Mouse (Mus musculus): ENCODE results near the gene Wnt3.
"Not testable (repeated sequence)": the region's sequence is repeated elsewhere in the genome, so short reads cannot be mapped to it uniquely, and the experiment has no call there.

The Wnt3 gene

GRCm38 (mm10) chr11:103773387-103774227 lies at the start of gene Wnt3:
Gene Wnt3, plus strand, starts transcription at chr11:103774150.
- no peak for DNase-seq (ENCODE audit: low read depth in 2 of 2, low spot score in 2 of 2)

GRCm38 (mm10) chr11:103724331-103724771 lies 49.6 kb upstream of the Wnt3 start:
- DNase-seq (ENCODE audit: low read depth in 2 of 2, low spot score in 2 of 2), result no peak

DNA sequence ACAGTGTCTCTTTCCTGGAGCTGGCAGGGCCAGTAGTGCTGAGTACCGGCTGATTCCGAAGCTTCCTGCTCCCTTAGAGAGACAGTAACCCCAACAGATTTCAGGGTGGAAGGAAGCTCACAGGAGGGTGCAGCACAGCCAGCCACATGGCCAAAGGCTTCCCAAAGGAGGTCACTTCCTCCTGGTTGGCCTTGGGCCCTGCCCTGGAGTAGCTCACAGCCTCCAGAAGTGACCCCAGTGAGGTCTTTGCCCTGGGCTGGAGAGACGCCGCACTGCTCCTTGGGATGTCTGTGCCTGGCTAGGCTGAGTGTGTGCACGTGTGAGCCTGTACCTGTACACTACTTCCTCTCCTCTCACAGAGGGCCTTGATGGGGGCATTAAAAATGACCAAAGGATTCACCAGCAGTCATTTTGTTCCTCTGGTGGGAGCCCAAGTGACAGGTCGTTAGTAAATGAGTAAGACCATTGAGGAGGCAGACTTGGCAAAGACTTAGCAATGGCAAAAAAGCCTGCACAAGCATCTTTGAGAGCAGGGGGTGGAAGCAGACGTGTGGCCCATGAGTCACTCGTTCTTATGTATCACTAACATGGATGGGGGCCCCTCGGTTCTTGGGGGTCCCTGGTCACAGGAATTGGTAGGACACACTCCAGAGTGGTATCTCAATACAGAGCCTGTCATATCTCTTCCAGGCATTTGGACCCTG lies 44.5 kb upstream of the Wnt3 start:
- DNase-seq (ENCODE audit: low read depth in 2 of 2, low spot score in 2 of 2), result no peak

DNA sequence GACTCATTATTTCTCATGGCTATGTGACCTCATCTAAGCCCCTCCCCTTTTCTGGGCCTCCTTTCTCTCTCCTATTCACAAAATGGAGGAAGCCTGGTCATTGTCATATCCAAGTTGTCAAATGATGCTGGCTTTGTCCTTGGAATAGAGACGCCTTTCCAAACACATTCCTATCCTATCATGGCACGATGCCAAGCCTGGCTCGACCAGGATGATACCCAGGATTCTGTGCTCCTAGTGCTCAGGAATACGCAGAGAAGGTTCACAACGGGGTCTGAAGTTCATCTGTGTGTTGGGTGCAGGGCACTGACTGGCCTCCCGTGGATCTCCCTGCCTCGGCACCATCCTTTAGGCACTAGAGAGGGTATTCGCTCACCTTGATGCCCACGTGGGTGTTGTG lies 42.4 kb upstream of the Wnt3 start:
- no peak for DNase-seq (ENCODE audit: low read depth in 2 of 2, low spot score in 2 of 2)

GRCm38 (mm10) chr11:103732306-103732705 lies 41.6 kb upstream of the Wnt3 start:
- DNase-seq (ENCODE audit: low read depth in 2 of 2, low spot score in 2 of 2), result no peak

- DNase-seq (ENCODE audit: low read depth in 2 of 2, low spot score in 2 of 2), result no peak
These were observed 40.9 kb upstream of the Wnt3 start for GRCm38 (mm10) chr11:103733069-103733468.

- no peak for DNase-seq (ENCODE audit: low read depth in 2 of 2, low spot score in 2 of 2)
These were observed 40.0 kb upstream of the Wnt3 start for GRCm38 (mm10) chr11:103733961-103734360.

- no peak for DNase-seq (ENCODE audit: low read depth in 2 of 2, low spot score in 2 of 2)
These were observed 39.4 kb upstream of the Wnt3 start for GRCm38 (mm10) chr11:103734411-103735045.

DNA sequence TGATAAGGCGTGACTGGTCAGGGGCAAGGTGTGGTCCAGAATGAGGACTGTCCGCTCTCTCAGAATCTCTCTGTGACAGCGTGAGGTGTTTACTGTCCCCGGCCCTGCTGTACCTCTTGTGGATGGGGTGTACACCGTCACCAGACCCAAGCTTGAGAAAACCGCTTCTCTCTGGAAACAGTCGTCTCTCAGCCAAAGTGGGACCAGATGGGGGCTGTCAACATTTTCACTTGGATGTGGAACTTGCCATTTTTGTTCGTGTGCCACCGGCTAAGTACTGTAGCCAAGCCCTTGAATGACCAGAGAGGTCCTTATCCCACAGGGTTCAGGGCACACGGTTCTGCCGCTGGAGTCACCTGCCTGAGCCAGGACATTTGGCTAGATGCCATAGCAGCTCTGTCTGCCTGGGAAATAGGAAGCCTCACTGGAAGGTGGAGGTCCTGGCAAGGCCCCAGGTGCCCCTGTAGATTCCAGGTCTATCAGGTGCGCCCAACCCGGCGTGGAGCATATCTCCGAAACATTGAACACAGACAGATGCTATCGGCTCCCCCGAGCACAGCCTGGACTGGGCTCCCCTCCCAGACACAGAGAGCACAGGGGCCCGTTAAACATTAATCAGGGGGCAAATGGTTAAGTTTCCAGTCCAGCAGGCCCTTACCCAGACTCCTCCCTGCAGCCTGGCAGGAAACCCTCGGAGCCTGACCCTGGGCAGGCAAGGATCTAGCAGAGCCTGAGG lies 38.7 kb upstream of the Wnt3 start:
- DNase-seq (ENCODE audit: low read depth in 2 of 2, low spot score in 2 of 2), result no peak

DNA sequence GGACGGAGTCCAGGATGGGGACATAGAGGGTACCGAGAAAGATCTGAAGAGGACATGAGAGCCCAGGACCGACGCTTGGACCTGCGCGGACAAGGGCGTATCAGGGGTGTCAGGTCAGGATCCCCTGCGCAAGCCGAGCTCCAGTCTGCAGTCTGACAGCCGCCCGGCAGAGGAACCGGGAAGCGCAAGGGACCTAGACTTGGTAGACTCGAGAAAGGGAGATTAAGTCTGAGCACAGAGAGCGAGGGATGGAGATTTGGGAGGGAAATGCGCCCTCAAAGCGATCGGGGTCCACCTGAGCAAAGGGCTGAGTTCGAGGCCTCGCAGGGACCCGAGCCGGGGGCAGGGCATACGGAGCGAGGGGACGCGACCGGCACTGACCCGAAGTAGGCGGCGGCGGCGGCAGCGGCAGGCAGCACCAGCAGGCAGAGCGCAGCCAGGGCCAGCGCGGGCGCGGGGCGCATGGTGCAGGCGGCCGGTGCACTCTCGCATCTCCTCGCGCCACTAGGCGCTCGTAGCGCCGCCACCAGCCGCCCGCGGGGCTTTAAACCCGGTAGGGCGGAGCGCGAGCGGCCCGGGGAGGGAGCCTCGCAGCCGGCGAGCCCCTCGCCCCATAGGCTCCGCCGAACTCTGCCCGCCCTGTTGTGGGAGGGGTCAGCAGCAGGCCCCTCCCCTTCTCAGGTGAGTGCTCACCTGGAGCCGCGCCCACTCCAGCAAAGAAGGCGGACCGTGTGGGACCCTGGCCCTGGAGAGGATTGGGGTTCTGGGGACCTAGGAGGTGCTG lies 24.5 kb upstream of the Wnt3 start, which contains the start of gene Wnt9b:
Gene Wnt9b, minus strand, starts transcription at position 516 of the 784 bp plus-strand sequence.
- DNase-seq (ENCODE audit: low read depth in 2 of 2, low spot score in 2 of 2), result no peak

- no peak for DNase-seq (ENCODE audit: low read depth in 2 of 2, low spot score in 2 of 2)
These were observed 23.3 kb upstream of the Wnt3 start for GRCm38 (mm10) chr11:103750612-103751011.

GRCm38 (mm10) chr11:103758054-103758453 lies 15.9 kb upstream of the Wnt3 start:
- DNase-seq (ENCODE audit: low read depth in 2 of 2, low spot score in 2 of 2), result no peak

DNA sequence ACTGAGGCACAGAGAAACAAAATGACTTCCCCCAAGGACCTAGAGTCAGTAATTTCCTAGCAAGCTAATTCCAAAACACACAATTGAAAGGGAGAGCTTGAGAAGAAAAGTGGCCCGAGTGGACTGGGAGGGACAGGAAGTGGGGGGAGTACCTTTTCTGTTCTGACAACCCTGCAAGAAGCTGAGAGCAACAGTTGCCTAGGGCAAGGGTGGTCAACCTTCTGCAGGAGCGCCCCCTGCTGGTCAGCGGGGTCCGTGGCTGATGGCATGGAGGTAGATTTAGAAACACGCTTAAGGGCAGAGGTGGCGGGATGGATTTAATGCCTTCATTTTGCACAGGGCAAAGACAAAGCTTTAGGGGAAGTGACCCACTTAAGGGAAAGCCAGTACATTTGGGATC lies 15.2 kb upstream of the Wnt3 start:
- DNase-seq (ENCODE audit: low read depth in 2 of 2, low spot score in 2 of 2), result peak; percentile 28 to 35

DNA sequence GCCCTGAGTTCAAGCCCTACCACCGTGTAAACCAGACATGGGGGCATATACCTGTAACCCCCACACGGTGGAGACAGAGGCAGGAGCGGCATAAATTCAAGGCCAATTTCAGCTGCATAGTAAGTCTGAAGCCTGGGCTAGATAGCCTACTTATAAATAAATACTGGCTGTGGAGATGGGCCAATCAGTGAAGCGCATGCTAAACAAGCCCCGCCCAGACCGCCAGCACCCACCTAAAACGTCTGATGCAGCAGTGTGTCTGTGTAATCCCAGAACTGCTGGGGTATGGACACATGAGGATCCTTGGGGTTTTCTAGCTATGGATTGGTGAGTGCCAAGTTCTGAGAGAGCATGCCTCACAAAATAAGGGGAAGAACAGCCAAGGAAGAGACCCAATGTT lies 13.8 kb upstream of the Wnt3 start:
- no peak for DNase-seq (ENCODE audit: low read depth in 2 of 2, low spot score in 2 of 2)

DNA sequence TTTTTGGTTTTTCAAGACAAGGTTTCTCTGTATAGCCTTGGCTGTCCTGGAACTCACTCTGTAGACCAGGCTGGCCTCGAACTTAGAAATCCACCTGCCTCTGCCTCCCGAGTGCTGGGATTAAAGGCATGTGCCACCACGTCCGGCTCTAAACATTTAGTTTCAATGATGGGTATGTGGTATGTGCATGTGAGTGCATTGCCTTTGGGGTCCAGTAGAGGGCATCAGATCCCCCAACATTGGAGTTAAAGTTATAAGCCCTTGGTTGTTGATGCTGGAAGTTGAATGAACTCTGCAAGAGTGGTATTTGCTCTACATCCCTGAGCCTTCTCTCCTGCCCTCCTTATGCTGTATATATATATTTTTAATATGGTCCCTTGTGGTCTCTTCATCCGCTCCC lies 13.1 kb upstream of the Wnt3 start:
- not testable (repeated sequence) for DNase-seq (ENCODE audit: low read depth in 2 of 2, low spot score in 2 of 2)

GRCm38 (mm10) chr11:103763410-103764163 lies 10.4 kb upstream of the Wnt3 start:
- DNase-seq (ENCODE audit: low read depth in 2 of 2, low spot score in 2 of 2), result peak in 1 of 2 experiments; percentile 33

GRCm38 (mm10) chr11:103764601-103765000 lies 9.3 kb upstream of the Wnt3 start:
- DNase-seq (ENCODE audit: low read depth in 2 of 2, low spot score in 2 of 2), result no peak

DNA sequence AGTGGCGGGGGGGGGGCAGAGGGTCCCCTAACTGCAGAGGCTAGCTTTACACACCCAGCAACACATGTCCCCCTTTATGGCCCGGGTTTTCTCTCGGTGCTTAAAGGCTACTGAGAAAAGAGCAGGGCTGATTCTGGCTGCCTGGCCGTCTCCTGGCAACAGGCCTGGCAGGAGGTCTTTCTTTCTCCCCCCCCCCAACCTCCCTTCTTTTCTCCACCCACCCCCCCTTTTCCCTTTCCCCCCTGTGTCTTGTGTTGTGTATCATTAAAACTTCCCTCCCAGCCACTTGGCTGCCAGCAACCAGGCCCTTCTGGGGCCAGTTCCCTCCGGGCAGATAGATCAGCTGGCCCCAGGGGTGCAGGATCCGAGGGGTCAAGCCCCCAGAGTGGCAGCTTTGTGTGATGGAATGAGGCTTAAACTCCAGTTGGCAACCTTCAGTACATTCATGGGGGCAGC lies 8.4 kb upstream of the Wnt3 start:
- no peak for DNase-seq (ENCODE audit: low read depth in 2 of 2, low spot score in 2 of 2)

- DNase-seq (ENCODE audit: low read depth in 2 of 2, low spot score in 2 of 2), result no peak
These were observed 2.7 kb upstream of the Wnt3 start for GRCm38 (mm10) chr11:103771160-103771817.

Measured in CD8-positive naive resting alpha-beta T cell, adult 2 months (primary cell).